Mouse (Mus musculus): ENCODE measurements around the gene Cep112.

Gene Cep112

DNA sequence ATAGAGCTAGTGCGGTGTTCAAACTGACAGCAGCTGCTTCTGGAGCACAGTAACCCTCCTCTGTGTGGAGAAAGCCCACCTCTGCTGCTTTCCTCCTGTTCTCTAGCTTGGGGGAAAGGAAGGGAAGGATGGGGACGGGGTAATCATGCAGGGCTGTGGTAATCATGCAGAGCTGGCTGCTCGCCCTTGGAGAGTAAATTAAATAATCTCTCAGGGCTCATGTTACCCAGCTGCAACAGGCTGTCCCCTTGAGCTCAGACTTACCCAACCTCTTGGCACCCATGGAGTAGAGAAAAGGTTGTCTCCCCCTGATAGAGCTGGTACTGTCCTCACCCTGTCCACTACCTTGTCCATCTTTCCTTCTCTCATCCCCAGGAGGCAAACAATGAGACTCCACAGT lies 345.1 kb downstream of the Cep112 start:
- H3K9me3 ChIP-seq (ENCODE audit: low read length): peaks cover 7% of the 10 kb centered on the region; the same call in 1 of the 2 replicates
- H3K27me3 ChIP-seq (ENCODE audit: insufficient read depth, low read length): no peaks in the 10 kb centered on the region
- no peak overlapping the region for H3K4me3 ChIP-seq (replicated peaks; ENCODE audit: low read length)
- H3K36me3 ChIP-seq (ENCODE audit: insufficient read depth, low read length): no peaks in the 10 kb centered on the region
- H3K4me1 ChIP-seq (replicated peaks; ENCODE audit: low read depth, low read length): no peaks in the 10 kb centered on the region
- TF ChIP-seq CTCF (conservative IDR thresholded peaks at IDR 0.05; ENCODE audit: low read length) (no peak), POU5F1 (IDR thresholded peaks at IDR 0.05; ENCODE audit: borderline replicate concordance, low read length) (no peak), NANOG (IDR thresholded peaks at IDR 0.05; ENCODE audit: borderline replicate concordance, low read length) (no peak)

DNA sequence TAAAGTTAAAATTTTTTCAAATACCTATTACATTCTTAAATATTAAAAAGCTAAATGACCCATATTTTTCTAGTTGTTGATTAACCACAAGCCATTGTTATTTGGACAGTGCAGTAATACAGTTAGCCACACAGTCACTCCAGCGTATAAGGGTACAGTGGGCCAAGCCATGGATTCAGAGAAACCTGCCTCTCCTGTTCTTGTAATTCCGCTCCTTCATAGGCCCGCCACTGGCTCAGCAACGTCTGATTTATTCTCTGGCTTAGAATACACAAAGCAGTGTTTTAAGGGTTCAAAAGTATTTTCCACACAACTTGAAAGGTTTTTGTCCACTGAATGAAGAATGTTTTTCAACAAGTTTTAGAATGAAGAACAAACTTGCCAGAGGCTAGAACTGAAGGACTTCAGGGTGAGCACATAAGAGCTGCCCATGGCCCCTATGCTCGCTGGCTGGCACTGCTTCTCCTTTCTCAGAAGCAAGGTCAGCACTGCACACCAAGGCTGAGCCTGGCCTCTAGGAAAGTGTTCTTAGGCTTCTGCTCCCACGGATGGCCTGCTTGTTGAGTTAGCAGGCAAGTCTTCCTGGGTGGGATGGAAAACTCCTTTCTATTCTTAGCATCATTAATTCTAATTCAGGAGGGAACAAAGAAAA lies 349.2 kb downstream of the Cep112 start:
- no peak for TF ChIP-seq NANOG (IDR thresholded peaks at IDR 0.05; ENCODE audit: borderline replicate concordance, low read length)
- no peak for TF ChIP-seq POU5F1 (IDR thresholded peaks at IDR 0.05; ENCODE audit: borderline replicate concordance, low read length)
- TF ChIP-seq CTCF (conservative IDR thresholded peaks at IDR 0.05; ENCODE audit: low read length): no peak
- Histone ChIP-seq H3K4me1 (replicated peaks; ENCODE audit: low read depth, low read length) (no peaks in the 10 kb centered on the region), H3K27me3 (ENCODE audit: insufficient read depth, low read length) (no peaks in the 10 kb centered on the region), H3K36me3 (ENCODE audit: insufficient read depth, low read length) (no peaks in the 10 kb centered on the region), H3K4me3 (replicated peaks; ENCODE audit: low read length) (no peak overlapping the region), H3K9me3 (ENCODE audit: low read length) (peaks cover 7% of the 10 kb centered on the region; the same call in 1 of the 2 replicates)

GRCm38 (mm10) chr11:108777158-108777557 lies 352.2 kb downstream of the Cep112 start:
- no peaks in the 10 kb centered on the region for H3K27me3 ChIP-seq (ENCODE audit: insufficient read depth, low read length)
- H3K9me3 ChIP-seq (ENCODE audit: low read length): peaks cover 7% of the 10 kb centered on the region; the same call in 1 of the 2 replicates
- H3K4me3 ChIP-seq (replicated peaks; ENCODE audit: low read length): no peak overlapping the region
- no peaks in the 10 kb centered on the region for H3K36me3 ChIP-seq (ENCODE audit: insufficient read depth, low read length)
- H3K4me1 ChIP-seq (replicated peaks; ENCODE audit: low read depth, low read length): no peaks in the 10 kb centered on the region
- no peak for TF ChIP-seq POU5F1 (IDR thresholded peaks at IDR 0.05; ENCODE audit: borderline replicate concordance, low read length)
- TF ChIP-seq NANOG (IDR thresholded peaks at IDR 0.05; ENCODE audit: borderline replicate concordance, low read length): no peak
- TF ChIP-seq CTCF (conservative IDR thresholded peaks at IDR 0.05; ENCODE audit: low read length): no peak

GRCm38 (mm10) chr11:108780271-108781250 lies 355.6 kb downstream of the Cep112 start:
- TF ChIP-seq CTCF (conservative IDR thresholded peaks at IDR 0.05; ENCODE audit: low read length) (no peak), NANOG (IDR thresholded peaks at IDR 0.05; ENCODE audit: borderline replicate concordance, low read length) (no peak), POU5F1 (IDR thresholded peaks at IDR 0.05; ENCODE audit: borderline replicate concordance, low read length) (no peak)
- no peak overlapping the region for H3K4me3 ChIP-seq (replicated peaks; ENCODE audit: low read length)
- no peaks in the 10 kb centered on the region for H3K36me3 ChIP-seq (ENCODE audit: insufficient read depth, low read length)
- no peaks in the 10 kb centered on the region for H3K27me3 ChIP-seq (ENCODE audit: insufficient read depth, low read length)
- H3K4me1 ChIP-seq (replicated peaks; ENCODE audit: low read depth, low read length): no peaks in the 10 kb centered on the region
- H3K9me3 ChIP-seq (ENCODE audit: low read length): no peaks in the 10 kb centered on the region

DNA sequence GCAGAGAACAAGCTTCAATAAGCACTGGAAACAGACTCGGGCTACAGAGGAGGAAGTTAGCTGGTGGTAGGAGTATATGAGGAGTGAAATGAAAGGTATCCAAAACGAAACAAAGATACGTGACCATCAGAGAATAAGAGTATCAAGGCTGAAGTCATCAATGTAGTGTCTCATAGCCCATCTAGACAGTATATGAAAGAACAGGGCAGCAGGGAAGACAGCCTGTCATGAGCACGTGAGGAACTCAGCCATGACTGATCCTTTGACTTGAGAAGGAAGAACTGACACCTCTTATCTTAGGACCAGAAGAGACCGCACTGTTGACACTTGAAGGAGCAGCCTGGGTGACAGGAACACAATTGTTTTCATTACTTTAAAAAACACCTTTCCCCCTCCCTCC lies 373.4 kb downstream of the Cep112 start:
- Histone ChIP-seq H3K27me3 (ENCODE audit: insufficient read depth, low read length) (no peaks in the 10 kb centered on the region), H3K4me3 (replicated peaks; ENCODE audit: low read length) (no peak overlapping the region), H3K9me3 (ENCODE audit: low read length) (0 out of 2 replicates have a peak, but pooled peaks cover 4% of the 10 kb centered on the region), H3K4me1 (replicated peaks; ENCODE audit: low read depth, low read length) (no peaks in the 10 kb centered on the region), H3K36me3 (ENCODE audit: insufficient read depth, low read length) (no peaks in the 10 kb centered on the region)
- TF ChIP-seq POU5F1 (IDR thresholded peaks at IDR 0.05; ENCODE audit: borderline replicate concordance, low read length) (no peak), CTCF (conservative IDR thresholded peaks at IDR 0.05; ENCODE audit: low read length) (no peak), NANOG (IDR thresholded peaks at IDR 0.05; ENCODE audit: borderline replicate concordance, low read length) (no peak)

DNA sequence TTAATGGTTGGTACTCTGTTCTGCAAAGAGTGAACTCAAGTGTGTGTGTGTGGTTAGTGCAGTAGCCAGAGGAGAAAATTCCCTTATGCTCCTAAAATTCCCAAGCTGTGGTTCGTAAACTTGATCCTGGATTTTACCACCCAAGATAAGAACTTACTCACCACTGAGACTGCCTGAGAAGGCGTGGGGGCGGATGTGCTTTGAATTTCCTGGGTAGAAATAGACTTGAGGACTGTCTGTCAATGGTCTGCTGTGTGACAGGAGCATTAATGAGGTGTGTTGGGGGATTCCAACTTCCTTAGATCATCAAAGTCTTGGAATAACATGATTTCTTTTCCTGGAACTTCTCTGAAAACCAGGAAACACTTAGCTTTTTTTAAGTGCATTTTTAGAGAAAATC lies 374.7 kb downstream of the Cep112 start:
- H3K4me1 ChIP-seq (replicated peaks; ENCODE audit: low read depth, low read length): no peaks in the 10 kb centered on the region
- H3K4me3 ChIP-seq (replicated peaks; ENCODE audit: low read length): no peak overlapping the region
- H3K27me3 ChIP-seq (ENCODE audit: insufficient read depth, low read length): no peaks in the 10 kb centered on the region
- no peaks in the 10 kb centered on the region for H3K36me3 ChIP-seq (ENCODE audit: insufficient read depth, low read length)
- TF ChIP-seq NANOG (IDR thresholded peaks at IDR 0.05; ENCODE audit: borderline replicate concordance, low read length) (no peak), POU5F1 (IDR thresholded peaks at IDR 0.05; ENCODE audit: borderline replicate concordance, low read length) (no peak), CTCF (conservative IDR thresholded peaks at IDR 0.05; ENCODE audit: low read length) (no peak)
- no peaks in the 10 kb centered on the region for H3K9me3 ChIP-seq (ENCODE audit: low read length)

GRCm38 (mm10) chr11:108804030-108804429 lies 379.0 kb downstream of the Cep112 start:
- Histone ChIP-seq H3K4me1 (replicated peaks; ENCODE audit: low read depth, low read length) (no peaks in the 10 kb centered on the region), H3K27me3 (ENCODE audit: insufficient read depth, low read length) (no peaks in the 10 kb centered on the region), H3K9me3 (ENCODE audit: low read length) (no peaks in the 10 kb centered on the region), H3K36me3 (ENCODE audit: insufficient read depth, low read length) (no peaks in the 10 kb centered on the region), H3K4me3 (replicated peaks; ENCODE audit: low read length) (no peak overlapping the region)
- TF ChIP-seq POU5F1 (IDR thresholded peaks at IDR 0.05; ENCODE audit: borderline replicate concordance, low read length) (no peak), NANOG (IDR thresholded peaks at IDR 0.05; ENCODE audit: borderline replicate concordance, low read length) (no peak), CTCF (conservative IDR thresholded peaks at IDR 0.05; ENCODE audit: low read length) (no peak)

GRCm38 (mm10) chr11:108805947-108806346 lies 381.0 kb downstream of the Cep112 start:
- TF ChIP-seq POU5F1 (IDR thresholded peaks at IDR 0.05; ENCODE audit: borderline replicate concordance, low read length): no peak
- TF ChIP-seq CTCF (conservative IDR thresholded peaks at IDR 0.05; ENCODE audit: low read length): no peak
- no peak for TF ChIP-seq NANOG (IDR thresholded peaks at IDR 0.05; ENCODE audit: borderline replicate concordance, low read length)
- no peak overlapping the region for H3K4me3 ChIP-seq (replicated peaks; ENCODE audit: low read length)
- H3K9me3 ChIP-seq (ENCODE audit: low read length): no peaks in the 10 kb centered on the region
- no peaks in the 10 kb centered on the region for H3K4me1 ChIP-seq (replicated peaks; ENCODE audit: low read depth, low read length)
- H3K27me3 ChIP-seq (ENCODE audit: insufficient read depth, low read length): no peaks in the 10 kb centered on the region
- H3K36me3 ChIP-seq (ENCODE audit: insufficient read depth, low read length): no peaks in the 10 kb centered on the region

All from E14TG2a.4 (cell line).